ENCODE assay signal across 14 mouse cellular contexts in the genomic region with DNA sequence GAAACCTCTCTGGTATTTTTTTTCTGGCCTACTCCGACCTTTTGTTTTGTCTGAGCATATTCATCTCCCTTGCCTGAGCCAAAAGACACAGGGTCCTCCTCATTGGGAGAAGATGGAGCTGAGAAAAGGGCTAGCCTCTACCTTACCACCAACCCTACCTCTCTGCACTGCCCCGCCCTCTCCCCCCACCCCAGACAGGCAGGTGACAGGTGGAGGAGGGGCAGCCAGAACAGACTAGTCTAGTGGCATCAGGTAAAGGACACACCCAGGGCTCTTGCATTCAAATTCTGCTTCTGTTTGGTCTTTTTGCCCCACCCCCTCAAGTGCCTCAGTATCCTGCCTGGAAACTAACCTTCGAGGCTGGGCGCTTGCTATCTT. TPM values are rescaled to one million over a fixed set of nuclear protein-coding genes. Genes with fewer than 3 reads are reported as not detected.
DNase-seq lines count a peak whose midpoint lies in the region; ATAC-seq and TF ChIP-seq lines count a peak whose summit lies in the region.
"Had no signal": no experiment of that assay in that cellular context is flagged by ENCODE, and none has a peak within 500 bp of the region (broad histone marks: within the 10 kb centered on the region; RNA-seq: fewer than 3 reads in every experiment).

No protein-coding gene starts in this region.

- intact Hi-C loops in heart, postnatal 10 days (cut with DNase I), result no loop called here

- no peaks in the 10 kb centered on the region for H3K9me3 ChIP-seq in lung, postnatal 0 days (ENCODE audit: low read length)
- H3K9me3 ChIP-seq in embryonic facial prominence, embryonic 11.5 days (replicated peaks; ENCODE audit: control insufficient read depth, low read length), result no peaks in the 10 kb centered on the region
- H3K9me3 ChIP-seq in limb, embryonic 13.5 days, result no peaks in the 10 kb centered on the region
- no peaks in the 10 kb centered on the region for H3K9me3 ChIP-seq in midbrain, embryonic 16.5 days (replicated peaks; ENCODE audit: control insufficient read depth, low read length, poor library complexity, severe bottlenecking)
- H3K9me3 ChIP-seq: hindbrain, embryonic 12.5 days; neural tube, embryonic 15.5 days had no signal

- no peak for ATAC-seq in lung, postnatal 0 days
- no peak for ATAC-seq in embryonic facial prominence, embryonic 11.5 days (replicated peaks; ENCODE audit: insufficient number of reproducible peaks, low FRiP score, low TSS enrichment, low read depth)
- no peak for ATAC-seq in limb, embryonic 13.5 days (ENCODE audit: low FRiP score, low read depth)
- ATAC-seq in midbrain, embryonic 16.5 days, result no peak

- peaks cover 15% of the 10 kb centered on the region; the same call in 1 of the 2 replicates for H3K36me3 ChIP-seq in lung, postnatal 0 days (ENCODE audit: insufficient read depth, low read length)
- no peaks in the 10 kb centered on the region for H3K36me3 ChIP-seq in embryonic facial prominence, embryonic 11.5 days (replicated peaks; ENCODE audit: control insufficient read depth, insufficient read depth, low read depth, low read length)
- peaks cover 16% of the 10 kb centered on the region for H3K36me3 ChIP-seq in limb, embryonic 13.5 days
- no peaks in the 10 kb centered on the region for H3K36me3 ChIP-seq in midbrain, embryonic 16.5 days (ENCODE audit: control insufficient read depth, insufficient read depth, low read length)
- H3K36me3 ChIP-seq: hindbrain, embryonic 12.5 days; neural tube, embryonic 15.5 days had no signal

- H3K27me3 ChIP-seq in lung, postnatal 0 days (replicated peaks; ENCODE audit: insufficient read depth, low read length), result peaks cover 12% of the 10 kb centered on the region
- peaks cover 40% of the 10 kb centered on the region for H3K27me3 ChIP-seq in embryonic facial prominence, embryonic 11.5 days (ENCODE audit: control insufficient read depth, insufficient read depth, low read length)
- H3K27me3 ChIP-seq in limb, embryonic 13.5 days, result peaks cover 93% of the 10 kb centered on the region
- H3K27me3 ChIP-seq in midbrain, embryonic 16.5 days (ENCODE audit: control insufficient read depth, insufficient read depth, low read depth, low read length), result peaks cover 80% of the 10 kb centered on the region

- H3K9ac ChIP-seq in lung, postnatal 0 days (replicated peaks; ENCODE audit: low read depth), result no peak overlapping the region
- H3K9ac ChIP-seq in embryonic facial prominence, embryonic 11.5 days (replicated peaks; ENCODE audit: low read length), result peak overlapping the region; percentile 73
- no peak overlapping the region for H3K9ac ChIP-seq in limb, embryonic 13.5 days
- no peak overlapping the region for H3K9ac ChIP-seq in midbrain, embryonic 16.5 days (ENCODE audit: low read depth, low read length)
- H3K9ac ChIP-seq: hindbrain, embryonic 12.5 days; neural tube, embryonic 15.5 days had no signal

- peak overlapping the region; percentile 64 for H3K4me2 ChIP-seq in lung, postnatal 0 days (replicated peaks; ENCODE audit: low read depth, low read length)
- H3K4me2 ChIP-seq in embryonic facial prominence, embryonic 11.5 days (ENCODE audit: low read depth, low read length), result peak overlapping the region; percentile 77
- H3K4me2 ChIP-seq in limb, embryonic 13.5 days (replicated peaks), result peak overlapping the region; percentile 65
- H3K4me2 ChIP-seq in midbrain, embryonic 16.5 days (ENCODE audit: low read length), result no peak overlapping the region
- H3K4me2 ChIP-seq: neural tube, embryonic 15.5 days had no signal

- TF ChIP-seq EP300 in lung, postnatal 0 days (IDR thresholded peaks at IDR 0.05), result no peak

- peak; percentile 88 for DNase-seq in heart, adult 11 months
- no peak for DNase-seq in heart, postnatal 10 days
- peak; percentile 23 for DNase-seq in lung, postnatal 0 days (ENCODE audit: low spot score)
- DNase-seq in lung, postnatal 14 days, result no peak
- no peak for DNase-seq in embryonic facial prominence, embryonic 11.5 days (ENCODE audit: low spot score)
- no peak for DNase-seq in layer of hippocampus, adult 11-12 months (ENCODE audit: low spot score)
- DNase-seq: cerebellum, postnatal 10 days; kidney, postnatal 36 days; midbrain, embryonic 14.5 days; thymus, postnatal 14 days had no signal

- 28% methylated on average over 4 of the region's 4 CpGs for WGBS in lung, postnatal 0 days
- 13% methylated on average over 4 of the region's 4 CpGs for WGBS in embryonic facial prominence, embryonic 11.5 days
- WGBS in limb, embryonic 13.5 days, result 35% methylated on average over 4 of the region's 4 CpGs
- WGBS in midbrain, embryonic 16.5 days, result 7% methylated on average over 4 of the region's 4 CpGs

- peak overlapping the region; percentile 37; the same call in 1 of the 2 replicates for H3K4me3 ChIP-seq in lung, postnatal 0 days (ENCODE audit: low read depth, low read length)
- H3K4me3 ChIP-seq in embryonic facial prominence, embryonic 11.5 days (ENCODE audit: low read depth, low read length), result peak overlapping the region; percentile 37
- H3K4me3 ChIP-seq in limb, embryonic 13.5 days, result peak overlapping the region; percentile 22
- H3K4me3 ChIP-seq in midbrain, embryonic 16.5 days (ENCODE audit: low read depth, low read length), result no peak overlapping the region
- H3K4me3 ChIP-seq: neural tube, embryonic 15.5 days had no signal

- H3K27ac ChIP-seq in lung, postnatal 0 days (ENCODE audit: low read length), result 0 out of 2 replicates have a peak overlapping the region, but pooled peaks have one; percentile 3
- peak overlapping the region; percentile 38; the same call in 1 of the 2 replicates for H3K27ac ChIP-seq in embryonic facial prominence, embryonic 11.5 days (replicated peaks; ENCODE audit: low read depth, low read length)
- H3K27ac ChIP-seq in limb, embryonic 13.5 days, result no peak overlapping the region; the same call in 1 of the 2 replicates
- H3K27ac ChIP-seq in midbrain, embryonic 16.5 days (ENCODE audit: low read length), result no peak overlapping the region
- H3K27ac ChIP-seq: hindbrain, embryonic 12.5 days; neural tube, embryonic 15.5 days had no signal

- no peaks in the 10 kb centered on the region for H3K4me1 ChIP-seq in lung, postnatal 0 days (ENCODE audit: insufficient read depth, low read depth, low read length)
- peaks cover 9% of the 10 kb centered on the region for H3K4me1 ChIP-seq in embryonic facial prominence, embryonic 11.5 days (ENCODE audit: control insufficient read depth, insufficient read depth, low read length)
- peaks cover 37% of the 10 kb centered on the region for H3K4me1 ChIP-seq in limb, embryonic 13.5 days
- H3K4me1 ChIP-seq in midbrain, embryonic 16.5 days (ENCODE audit: control insufficient read depth, insufficient read depth, low read length), result no peaks in the 10 kb centered on the region

- TF ChIP-seq CTCF in lung, postnatal 0 days (IDR thresholded peaks at IDR 0.05), result no peak

RNA-seq across cellular contexts. Expression of gene Tbx3, which starts 11.4 kb away (rescaled TPM):
- total RNA-seq in heart, postnatal 10 days (2021), result 10 to 100 TPM; 18.8 to 20.4 TPM
- polyA plus RNA-seq in lung, postnatal 0 days (2015; fragmentation: Nextera tagmentation; extraction: Ambion mirVana), result 44.7 and 54.8 TPM in 2 replicates
- 36.9 and 39.8 TPM in 2 replicates for polyA plus RNA-seq in embryonic facial prominence, embryonic 11.5 days (2014; fragmentation: Nextera tagmentation; extraction: Ambion mirVana)
- polyA plus RNA-seq in limb, embryonic 13.5 days (2015; fragmentation: Nextera tagmentation; extraction: Ambion mirVana), result 29.9 and 43.9 TPM in 2 replicates
- polyA plus RNA-seq in midbrain, embryonic 16.5 days (2015; fragmentation: Nextera tagmentation; extraction: Ambion mirVana), result 2.4 and 3.4 TPM in 2 replicates

Comparison
In these comparisons a context has a peak if more than half of its experiments do, and no peak if none do; other contexts are left out.
1. DNase-seq: peak in heart, adult 11 months (single experiment) and lung, postnatal 0 days (single experiment); none in heart, postnatal 10 days (0 of 2), lung, postnatal 14 days (single experiment), embryonic facial prominence, embryonic 11.5 days (single experiment) and layer of hippocampus, adult 11-12 months (single experiment).
2. H3K27ac ChIP-seq: peak in lung, postnatal 0 days (single experiment) and embryonic facial prominence, embryonic 11.5 days (single experiment); none in limb, embryonic 13.5 days (single experiment) and midbrain, embryonic 16.5 days (single experiment).